Mouse (Mus musculus) cerebellum, postnatal 25 days (tissue): ENCODE measurements at regions not wholly inside any gene's neighbourhood (a gene's known extent, or its start where the extent isn't known, plus 50 kb on each side); places are given as distances from the start of the nearest gene placed in this dataset.

ENCODE experiments used
- DNase-seq, 2 experiments: peaks; one replicate each; pipeline ENCODE4 v3.0.0; 2021; ENCODE audit warnings: mixed read lengths in 2 of 2

DNA sequence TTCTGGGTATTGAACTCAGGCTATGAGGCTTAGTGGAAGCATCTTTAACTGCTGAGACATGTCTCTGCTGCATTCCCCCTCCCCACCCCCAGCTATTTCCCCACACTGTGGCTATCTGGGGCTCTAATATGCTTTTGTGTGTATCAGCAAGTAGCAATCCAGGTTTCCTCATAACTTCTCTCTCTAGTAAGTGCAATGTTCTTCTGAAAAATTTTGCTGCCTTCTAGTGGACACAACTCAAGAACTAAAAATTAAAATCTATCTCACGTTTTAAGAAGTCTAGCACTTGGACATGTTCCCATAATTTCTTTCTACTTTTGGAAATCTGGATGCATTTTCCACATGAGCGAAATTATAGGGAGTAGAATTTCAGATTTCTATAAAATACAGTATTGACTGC is 50.3 kb upstream of the D16Ertd472e start:
- no peak for DNase-seq
